Mouse (Mus musculus): ENCODE results near the gene Kcnh3. TPM values are rescaled to one million over a fixed set of nuclear protein-coding genes. Genes with fewer than 3 reads are reported as not detected.

The Kcnh3 gene
- polyA plus RNA-seq (2012; rRNA removed) = 0.30 and 0.32 TPM in 2 replicates

DNA sequence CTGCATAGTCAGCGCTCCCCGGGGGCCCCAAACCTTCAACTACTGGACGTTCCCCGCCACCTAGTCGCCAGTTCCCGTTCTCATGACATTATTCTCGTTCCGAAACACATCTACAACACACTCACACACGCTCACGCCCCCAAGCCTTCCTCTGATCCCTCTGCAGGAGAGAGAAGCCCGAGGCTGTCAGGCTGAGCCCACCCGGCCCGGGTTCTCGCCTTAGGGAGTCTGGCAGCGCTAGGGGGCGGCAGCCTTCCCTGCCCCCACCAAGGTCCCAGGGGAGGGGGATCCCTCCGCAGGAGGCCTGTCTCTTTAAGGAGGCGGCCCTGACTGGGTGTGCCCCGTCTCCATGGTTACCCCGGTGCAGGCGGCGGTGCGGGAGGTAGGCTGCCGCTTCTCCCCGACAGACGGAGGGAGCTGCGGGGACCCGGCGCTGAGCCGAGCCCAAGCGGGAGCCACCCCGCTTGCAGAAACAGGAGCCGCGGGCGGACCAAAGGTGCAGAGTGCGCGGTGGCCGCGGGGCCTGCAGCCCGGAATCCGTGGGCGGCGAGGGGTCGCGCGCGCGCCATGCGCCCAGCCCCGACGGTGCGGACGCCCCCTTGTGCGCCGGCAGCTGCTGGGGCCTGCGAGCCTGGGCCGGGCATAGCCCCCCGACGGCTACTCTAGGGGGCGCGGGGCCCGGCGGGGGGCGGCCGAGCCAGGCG is at the start of gene Kcnh3:
TSS of gene Kcnh3 (plus strand) at position 654 of the 704 bp plus-strand sequence.
- no peak for DNase-seq (ENCODE audit: low spot score)

DNA sequence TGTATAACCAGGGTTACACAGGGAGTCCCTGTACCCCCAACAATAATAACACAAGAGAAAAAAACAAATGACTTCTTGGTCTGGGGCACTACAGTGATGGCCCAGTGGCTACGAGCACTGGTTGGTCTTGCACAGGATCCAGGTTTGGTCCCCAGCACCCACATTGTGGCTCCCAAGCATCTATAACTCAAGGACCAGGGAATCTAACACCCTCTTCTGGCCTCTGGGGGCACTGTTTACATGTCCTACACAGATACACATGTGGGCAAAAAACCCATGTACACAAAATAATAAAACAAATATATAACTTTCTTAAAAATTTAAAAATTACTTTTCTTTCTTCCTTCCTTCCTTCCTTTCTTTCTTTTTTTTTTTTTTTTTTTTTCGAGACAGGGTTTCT is 45.0 kb upstream of the Kcnh3 start:
- no peak for DNase-seq (ENCODE audit: low spot score)

DNA sequence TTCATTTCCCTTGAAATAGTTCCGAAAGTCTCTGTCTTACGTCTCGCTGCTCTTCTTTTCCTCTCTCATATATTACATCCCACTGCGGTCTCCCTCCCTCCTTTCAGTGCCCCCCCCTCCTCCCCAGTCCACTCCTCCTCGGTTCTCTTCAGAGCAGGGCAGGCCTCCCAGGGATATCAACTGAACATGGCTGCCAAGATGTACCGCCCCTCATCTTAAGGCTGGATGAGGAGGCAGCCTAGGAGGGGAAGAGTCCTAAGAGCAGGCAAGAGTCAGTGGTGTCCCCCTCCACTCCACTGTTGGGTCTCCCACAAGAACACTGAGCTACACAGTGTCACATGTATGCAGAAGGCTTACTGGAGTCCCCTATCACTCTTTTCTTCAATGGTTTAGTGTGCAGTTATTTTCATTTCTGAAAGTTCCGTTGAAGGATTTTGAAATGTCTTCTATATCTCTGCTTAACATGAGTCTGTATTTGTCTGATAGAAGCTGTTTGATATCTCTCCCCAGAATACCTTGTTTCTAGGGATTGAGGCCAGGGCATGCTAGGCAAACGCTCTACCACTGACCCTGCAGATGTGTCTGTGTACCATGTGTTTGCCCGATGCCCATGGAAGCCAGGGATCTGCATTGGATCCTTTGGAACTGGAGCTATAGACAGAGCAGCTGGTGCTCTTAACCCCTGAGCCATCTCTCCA is 40.3 kb upstream of the Kcnh3 start:
- DNase-seq (ENCODE audit: low spot score) = no peak

DNA sequence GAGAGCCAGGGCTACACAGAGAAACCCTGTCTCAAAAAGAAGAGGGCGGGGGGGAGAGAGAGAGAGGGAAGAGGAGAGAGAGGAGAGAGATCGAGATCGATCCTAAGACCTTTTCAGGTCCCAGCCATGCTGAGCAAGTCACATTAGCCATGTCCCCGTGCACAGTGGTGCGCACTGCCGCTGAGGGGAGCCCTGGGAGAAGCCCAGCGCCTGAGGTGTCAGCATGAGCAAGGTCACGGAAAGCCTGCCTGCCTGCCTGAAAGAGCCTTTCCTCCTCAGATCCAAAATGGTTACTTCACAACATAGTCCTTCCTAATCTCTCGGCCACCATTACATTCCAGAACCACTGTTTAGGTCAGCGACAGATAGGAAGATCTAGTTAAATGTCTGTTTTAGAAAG is 30.3 kb upstream of the Kcnh3 start:
- DNase-seq (ENCODE audit: low spot score) = no peak

DNA sequence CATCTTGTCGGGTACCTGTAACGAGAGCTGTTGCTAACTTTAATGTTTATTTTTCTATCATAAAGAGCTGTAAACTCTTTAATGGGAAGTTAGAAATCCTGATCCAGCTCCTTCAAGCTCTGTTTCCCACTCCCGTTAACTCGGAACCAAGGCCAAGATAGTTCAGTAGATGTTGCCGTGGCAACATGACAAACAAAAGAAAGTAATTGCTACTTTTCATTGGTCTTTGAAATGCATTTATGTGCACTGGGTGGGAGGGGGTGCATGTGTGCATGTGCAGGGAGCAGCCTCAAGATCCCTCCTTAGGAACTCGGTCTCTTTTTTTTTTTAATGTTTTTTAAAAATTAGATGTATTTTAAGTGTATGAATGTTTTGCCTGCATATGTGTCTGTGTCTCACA is 29.6 kb upstream of the Kcnh3 start:
- DNase-seq (ENCODE audit: low spot score) = no peak

DNA sequence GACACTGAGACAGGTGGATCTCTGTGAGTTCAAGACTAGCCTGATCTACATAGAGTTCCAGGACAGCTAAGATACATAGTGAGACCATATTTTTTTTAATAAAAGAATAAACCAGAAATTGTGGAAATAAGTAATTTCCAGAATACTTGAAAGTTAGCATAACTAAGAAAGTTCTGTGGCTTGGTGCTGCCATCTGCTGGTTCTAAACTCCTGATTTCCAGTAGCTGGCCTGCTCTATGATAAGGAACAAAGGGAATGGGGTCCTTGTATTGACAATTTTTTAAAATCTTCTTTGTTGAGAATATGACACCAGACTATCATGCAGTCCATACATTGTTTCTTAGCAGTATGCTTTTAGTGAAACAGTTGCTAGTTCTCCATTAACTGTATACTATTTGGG is 25.9 kb upstream of the Kcnh3 start:
- DNase-seq (ENCODE audit: low spot score) = no peak

DNA sequence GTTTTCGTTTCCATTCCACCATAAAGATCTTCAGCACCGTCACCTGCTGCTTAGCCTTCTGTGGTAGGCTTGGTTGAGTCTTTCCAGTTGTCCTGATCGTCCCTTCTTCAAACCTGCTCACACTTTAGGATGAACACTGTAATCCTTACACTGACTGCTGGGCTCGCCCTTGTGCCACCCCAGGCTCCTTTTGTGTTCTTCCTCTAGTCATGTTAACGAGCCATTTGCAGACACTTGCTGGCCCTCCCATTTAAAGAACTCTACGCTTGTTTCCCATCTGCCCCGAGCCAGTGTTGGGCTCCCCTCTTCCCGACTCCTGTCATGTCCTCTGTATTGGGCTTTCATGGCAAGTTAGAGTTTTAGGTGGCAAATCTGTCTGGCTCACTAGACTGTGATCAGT is 18.7 kb upstream of the Kcnh3 start:
- no peak for DNase-seq (ENCODE audit: low spot score)

DNA sequence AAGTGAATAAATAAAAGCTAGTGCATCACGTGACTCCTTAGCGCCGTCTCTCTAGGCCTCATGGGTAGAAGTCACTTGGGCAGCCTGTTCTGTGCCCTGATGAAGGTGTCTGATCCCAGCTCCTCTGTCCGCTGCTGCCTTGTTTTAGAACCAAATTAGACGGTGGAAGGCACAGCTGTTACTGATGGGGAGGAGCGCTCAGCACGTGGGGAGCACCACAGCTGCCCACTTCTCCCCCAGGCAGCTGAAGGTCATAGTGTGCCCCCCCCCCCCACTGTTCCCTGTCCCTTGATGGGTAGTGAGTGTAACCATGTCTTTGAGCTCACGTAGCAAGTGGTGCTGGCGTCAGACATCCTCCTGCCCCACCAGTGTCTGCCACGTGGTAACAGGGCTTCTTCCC is 11.5 kb upstream of the Kcnh3 start:
- DNase-seq (ENCODE audit: low spot score) = no peak

DNA sequence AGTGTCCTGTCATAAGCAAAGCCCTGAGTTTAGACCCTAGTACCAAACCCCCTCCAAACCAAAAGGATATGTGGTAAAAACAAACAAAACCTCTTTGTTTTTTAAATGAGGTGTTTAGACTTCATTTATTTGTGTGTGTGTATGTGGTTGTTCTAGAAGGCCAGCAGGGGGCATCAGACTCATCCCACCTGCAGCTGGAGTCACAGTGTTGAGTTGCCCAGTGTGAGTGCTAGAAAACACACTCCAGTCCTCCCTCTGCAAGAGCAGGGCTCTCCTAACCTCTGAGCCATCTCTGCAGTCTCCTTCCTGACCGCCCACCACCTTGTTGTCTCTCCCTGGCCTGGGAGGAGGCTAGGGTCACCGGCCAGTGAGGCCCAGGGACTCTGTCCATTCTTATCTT is 9.7 kb upstream of the Kcnh3 start:
- DNase-seq (ENCODE audit: low spot score) = no peak

DNA sequence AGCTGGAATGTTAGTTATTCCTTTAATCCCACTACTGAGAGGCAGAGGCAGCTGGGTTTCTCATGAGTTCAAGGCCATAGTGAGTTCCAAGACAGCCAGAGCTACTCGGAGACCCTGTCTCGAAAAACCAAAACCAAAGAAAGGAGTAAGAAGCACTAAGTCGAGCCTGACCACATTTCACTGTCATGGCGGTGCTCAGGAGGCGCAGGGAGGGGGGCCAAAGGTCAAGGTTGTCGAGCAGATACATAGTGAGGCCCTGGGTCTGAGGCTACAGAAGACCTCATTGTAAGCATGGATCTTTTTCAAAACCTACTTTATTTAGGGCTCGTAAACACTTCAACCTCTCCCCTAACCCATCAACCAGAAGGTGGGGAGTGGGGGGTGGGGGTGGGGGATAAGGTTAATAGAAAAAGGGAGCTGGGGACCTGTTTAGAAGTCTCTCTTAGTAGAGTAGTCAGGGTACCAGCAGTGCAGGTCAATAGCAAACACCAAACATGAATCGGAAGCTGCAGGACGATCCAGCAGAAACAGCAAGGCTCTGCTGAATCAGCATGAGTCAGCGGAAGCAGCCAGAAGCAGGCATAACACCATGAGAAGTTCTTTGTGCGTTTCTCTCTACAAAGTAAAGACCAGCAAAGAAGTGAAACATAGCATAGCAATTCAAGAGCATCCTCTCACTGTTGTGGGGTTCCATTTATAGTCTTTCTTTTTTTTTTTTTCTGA is 8.8 kb upstream of the Kcnh3 start:
- DNase-seq (ENCODE audit: low spot score) = no peak

DNA sequence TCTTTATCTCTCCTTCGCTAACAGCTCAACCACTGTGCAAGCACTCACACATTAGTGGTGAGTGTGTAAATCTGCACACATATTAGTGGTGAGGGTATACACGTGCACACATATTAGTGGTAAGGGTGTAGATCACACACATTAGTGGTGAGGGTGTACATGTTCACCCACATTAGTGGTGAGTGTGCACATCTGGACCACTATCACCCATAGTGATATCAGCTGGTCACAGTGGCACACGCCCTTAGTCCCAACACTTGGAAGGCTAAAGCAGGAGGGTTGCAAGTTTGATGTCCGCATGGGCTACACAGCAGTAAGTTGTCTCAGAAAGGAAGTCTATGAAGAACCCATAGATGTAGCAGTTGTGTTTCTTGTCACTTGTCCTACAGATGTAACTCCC is 7.0 kb upstream of the Kcnh3 start:
- DNase-seq (ENCODE audit: low spot score) = no peak

DNA sequence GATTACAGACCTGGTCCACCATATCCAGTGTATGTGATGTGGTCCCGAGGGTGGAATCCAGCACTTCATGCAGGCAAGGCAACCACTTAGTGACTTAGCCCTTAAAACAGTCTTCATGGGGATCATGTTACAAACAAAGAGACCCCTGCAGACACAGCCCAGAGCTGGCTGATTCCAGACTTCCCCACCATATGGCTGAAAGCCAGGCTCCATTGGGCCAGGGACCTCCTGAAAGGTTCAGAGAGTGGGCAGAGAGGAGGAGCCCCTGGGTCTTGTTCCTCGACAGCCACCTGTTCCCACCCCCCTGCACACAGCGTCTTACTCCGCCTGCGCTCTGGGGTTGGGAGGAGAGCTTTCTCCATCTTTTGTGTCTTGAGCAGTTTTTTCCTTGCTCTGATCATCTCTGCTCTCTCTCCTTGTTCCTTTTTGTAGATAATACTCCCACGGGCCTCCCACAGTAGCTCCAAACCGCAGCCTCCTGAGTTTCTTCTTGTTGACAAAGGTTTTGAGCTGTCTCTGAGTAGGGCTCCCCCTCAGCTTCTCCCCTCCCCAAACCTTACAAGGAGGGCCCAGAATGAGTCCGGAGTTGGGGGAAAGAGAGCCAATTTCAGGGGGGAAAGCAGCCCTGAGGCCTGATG is 3.2 kb upstream of the Kcnh3 start:
- no peak for DNase-seq (ENCODE audit: low spot score)

DNA sequence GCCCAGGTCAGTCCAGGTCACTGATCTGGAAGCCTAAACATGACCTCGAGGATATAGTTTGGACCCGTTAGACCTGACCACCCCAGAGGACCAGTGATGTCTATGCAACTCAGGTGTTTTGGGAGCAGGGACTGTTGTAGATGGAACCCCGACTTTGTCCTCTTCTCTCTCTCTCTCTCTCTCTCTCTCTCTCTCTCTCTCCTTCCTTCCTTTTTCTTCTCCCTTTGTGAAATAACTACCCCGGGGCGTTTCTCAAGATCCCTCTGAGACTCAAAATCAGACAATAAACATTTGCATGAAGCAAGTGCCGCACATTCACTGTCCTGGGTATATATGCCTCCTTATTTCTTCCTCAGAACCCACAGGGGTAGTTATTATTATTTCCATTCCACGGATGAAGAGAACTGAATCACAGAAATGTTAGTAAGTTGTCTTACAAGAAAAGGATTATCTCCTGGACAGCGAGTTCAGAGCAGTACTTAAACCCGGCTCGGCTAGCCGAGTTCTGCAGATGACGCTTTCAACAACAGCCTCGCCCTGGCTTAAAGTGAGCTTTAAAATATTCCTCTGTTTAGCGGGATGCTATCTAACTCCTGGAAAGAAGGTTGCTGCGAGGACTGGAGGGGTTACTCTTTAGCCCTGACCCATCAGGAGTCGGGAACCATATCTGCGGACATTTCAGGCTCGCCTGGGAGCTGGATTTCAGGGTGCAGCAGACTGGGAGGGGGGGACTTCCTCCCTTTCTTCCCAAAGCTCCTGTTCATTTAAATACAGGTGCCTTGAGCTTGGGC is 1.7 kb upstream of the Kcnh3 start:
- no peak for DNase-seq (ENCODE audit: low spot score)

DNA sequence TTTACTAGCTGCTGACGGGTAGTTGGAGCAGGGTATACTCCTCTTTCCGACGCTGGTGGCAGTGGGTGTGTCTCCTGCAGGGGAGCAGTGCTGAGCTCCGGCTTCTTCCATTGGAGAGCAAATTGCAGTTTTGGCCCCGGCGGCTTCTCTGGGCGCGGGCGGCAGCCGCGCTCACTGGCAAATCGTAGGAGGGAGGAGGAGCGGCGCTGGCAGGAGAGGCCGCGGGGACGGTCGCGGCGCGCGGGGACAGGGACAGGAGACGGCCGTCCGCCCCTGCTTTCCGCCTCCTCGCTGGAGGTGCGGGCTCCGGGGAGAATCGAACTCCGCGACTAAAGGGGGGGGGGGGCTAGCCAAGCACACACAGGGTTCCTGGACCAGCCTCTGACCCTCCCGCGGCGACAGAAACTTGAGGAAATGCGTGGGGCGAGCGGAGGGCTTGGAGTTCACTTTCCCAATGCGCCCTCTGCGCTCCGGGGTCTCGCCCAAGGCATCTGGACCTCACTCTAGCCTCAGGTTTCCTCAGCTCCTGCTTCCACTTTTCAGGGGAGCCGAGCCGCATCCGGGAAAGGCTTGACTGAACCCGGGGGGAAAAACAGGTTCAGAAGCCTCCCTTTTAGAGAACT is 965 bp upstream of the Kcnh3 start:
- no peak for DNase-seq (ENCODE audit: low spot score)

DNA sequence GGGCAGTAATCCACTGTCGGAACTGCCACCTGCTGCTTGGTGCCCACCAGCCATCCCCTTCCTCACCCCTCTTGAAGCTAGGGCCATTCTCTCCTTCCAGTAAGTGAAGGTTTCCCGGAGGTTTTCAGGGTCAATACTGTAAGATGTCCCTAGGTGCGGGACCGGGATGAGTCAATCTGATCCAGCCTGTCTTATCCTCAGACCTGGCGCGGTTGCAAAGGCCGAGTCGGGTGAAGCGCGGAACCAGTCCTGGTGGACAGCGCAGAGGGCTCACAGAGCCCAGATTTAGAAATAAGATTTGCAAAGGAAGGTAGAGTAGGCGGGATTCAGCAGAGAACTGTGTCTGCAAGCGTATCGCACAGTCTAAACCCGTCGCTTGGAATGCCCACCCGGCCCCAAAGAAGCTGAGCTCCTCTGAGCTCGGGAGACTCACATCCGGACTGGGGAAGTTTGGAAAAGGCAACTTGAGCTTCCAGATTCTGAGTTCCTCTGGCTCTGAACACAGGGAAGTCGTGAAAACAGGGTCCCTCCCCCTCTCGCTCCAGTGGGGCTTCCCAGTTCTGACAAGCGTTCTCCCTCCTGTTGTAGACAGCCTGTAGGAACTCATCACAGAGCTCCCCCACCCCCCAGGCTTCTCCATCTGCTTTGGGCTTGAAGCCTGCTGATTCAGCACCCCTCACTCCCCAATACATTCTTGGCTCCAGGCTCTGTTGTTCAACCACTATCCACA is 585 bp downstream of the Kcnh3 start:
- no peak for DNase-seq (ENCODE audit: low spot score)

DNA sequence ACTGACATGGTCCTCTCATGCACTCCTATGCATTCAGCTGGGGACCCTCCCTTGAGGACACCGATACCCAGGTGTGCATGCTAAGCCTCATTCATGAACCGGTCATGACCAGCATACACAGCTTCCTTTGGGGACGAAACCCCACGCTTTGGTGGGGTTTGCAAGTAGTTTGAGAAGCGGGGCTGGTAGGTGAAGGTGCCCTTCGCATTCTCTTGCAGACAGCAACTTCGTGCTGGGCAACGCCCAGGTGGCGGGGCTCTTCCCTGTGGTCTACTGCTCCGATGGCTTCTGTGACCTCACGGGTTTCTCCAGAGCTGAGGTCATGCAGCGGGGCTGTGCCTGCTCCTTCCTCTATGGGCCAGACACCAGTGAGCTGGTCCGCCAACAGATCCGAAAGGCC is 1.4 kb downstream of the Kcnh3 start:
- DNase-seq (ENCODE audit: low spot score) = no peak

DNA sequence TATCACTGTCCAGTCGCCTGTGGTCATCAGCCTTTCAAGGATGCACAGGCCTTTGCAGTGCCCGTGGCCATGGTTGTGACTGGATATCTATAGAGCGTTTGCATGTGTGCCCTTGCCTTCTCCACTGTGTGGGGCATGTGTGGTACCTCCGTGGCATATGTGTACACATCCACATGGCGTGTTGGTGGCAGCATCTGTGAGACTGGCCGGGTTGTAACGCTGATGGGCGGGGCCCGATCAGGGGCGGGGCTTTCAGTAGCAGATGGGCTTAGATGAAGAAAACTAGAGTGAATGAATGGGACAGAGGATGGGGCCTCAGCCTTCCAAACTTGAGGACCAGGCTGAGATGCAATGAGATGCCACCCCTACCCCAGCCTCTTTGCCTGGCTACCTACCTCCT is 7.3 kb downstream of the Kcnh3 start:
- DNase-seq (ENCODE audit: low spot score) = no peak

DNA sequence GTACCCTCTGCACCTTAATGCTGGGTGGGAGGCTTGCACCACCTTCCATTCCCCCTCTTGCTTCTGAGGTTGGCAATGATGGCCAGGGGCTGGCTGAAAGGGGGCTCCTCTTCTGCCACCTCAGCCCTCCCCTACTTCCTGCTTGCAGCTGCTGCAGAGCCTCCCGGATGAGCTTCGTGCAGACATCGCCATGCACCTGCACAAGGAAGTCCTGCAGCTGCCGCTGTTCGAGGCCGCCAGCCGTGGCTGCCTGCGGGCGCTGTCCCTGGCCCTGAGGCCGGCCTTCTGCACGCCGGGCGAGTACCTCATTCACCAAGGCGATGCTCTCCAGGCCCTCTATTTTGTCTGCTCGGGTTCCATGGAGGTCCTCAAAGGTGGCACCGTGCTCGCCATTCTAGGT is 9.1 kb downstream of the Kcnh3 start:
- no peak for DNase-seq (ENCODE audit: low spot score)

DNA sequence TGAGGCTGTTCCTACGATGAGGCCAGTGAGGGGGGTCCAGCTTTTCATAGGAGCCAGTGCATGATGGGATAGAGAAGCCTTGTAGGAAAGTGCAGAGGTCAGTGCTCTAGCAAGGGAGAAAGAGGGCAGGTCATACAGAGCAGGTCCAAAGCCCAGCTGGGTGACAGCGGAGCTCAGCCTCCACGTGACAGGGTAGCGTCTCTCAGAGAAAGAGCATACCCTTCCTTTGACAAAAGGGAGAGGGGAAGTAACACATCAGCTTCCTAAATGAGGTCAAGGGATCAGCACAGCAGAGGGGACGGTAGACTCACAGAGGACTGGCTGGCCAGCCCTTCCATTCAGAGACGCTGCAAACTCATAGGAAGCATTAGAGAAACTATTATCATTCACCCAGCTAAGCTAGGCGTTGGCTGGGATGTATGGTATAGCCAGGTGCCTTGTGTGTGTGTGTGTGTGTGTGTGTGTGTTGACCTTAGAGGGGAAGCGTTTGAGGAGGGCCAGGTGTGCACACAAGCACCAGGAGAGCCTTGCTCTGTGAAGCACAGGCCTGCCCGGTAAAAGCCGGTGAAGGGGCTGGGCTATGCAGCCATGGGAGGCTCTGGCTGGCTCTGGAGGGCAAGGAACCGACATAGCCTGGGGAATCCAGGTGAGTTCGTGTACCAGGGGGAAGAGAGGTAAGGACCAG is 9.8 kb downstream of the Kcnh3 start:
- no peak for DNase-seq (ENCODE audit: low spot score)

DNA sequence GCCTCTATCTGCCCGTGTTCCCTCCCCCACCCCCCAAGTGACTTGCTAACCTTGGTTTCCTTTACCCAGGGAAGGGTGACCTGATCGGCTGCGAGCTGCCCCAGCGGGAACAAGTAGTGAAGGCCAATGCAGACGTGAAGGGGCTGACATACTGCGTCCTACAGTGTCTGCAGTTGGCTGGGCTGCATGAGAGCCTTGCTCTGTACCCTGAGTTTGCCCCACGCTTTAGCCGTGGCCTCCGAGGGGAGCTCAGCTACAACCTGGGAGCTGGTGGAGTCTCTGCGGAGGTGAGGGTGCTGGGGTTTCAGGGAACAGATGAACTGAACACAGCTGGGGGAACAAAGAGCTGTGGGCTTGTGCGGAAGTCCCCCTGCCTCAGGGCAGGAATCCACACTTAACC is 13.3 kb downstream of the Kcnh3 start:
- no peak for DNase-seq (ENCODE audit: low spot score)
